Mouse (Mus musculus): ENCODE data around the gene Gm45062.

Gene Gm45062

GRCm38 (mm10) chr6:8416802-8417569 is 157.7 kb downstream of the Gm45062 start:
- DNase-seq (ENCODE audit: low spot score in 2 of 2): peak in 1 of 2 experiments; percentile 29

DNA sequence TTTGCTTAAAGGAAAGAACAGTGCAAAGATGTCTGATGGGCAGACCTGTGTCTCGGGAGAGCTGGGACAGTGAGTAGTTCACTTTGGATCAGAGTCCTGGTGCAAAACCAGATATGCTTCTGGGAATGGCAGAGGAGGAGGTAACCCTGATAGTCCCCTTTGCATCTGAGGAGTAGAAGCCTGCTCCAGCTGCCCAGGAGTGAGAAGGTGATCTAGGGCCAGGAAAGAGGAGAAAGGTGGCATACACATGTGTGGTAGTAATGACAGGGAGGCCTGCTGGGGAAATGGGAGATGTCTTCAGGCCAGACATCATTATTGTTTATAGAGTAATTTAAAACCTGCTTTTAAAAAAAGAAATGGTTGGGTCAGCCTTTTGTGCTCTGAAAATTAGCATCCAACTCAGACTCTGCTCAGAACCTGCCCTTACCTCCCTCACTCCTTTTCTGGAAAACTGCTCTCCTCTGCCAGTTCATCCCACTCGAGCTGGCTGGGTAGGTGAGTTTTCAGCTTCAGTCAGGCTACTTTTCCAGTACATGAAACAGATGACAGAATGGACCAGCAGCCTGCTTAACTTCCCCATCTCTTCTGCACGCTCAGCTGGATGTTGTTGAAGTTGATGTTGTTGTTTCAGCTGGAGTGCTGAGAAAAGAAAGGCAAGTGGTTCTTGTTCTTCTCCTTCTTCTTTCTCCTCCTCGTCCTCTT is 160.4 kb downstream of the Gm45062 start:
- DNase-seq (ENCODE audit: low spot score in 2 of 2): peak in 1 of 2 experiments; percentile 51

GRCm38 (mm10) chr6:8420187-8420503 is 160.9 kb downstream of the Gm45062 start:
- no peak for DNase-seq (ENCODE audit: low spot score in 2 of 2)

DNA sequence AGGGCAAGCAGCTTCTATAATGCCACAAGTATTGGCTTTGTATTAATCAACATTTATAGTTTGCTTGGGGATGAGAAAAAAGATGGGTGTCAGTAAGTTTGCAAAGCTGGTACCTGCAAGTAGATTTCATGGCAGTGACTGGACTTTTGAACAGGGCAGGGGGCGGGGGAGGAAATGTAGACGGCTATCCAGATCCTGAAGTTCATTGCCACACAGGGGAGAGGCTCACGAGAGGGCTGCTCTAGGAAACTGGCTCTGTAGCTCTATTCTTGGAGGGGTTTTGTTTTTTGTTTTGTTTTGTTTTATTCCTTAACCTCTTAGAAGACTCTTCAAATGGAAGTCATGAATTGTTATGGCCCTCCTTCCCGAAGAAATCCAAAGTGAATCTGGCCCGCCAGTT is 162.2 kb downstream of the Gm45062 start:
- peak in 1 of 2 experiments; percentile 38 for DNase-seq (ENCODE audit: low spot score in 2 of 2)

- DNase-seq (ENCODE audit: low spot score in 2 of 2): peak in 1 of 2 experiments; percentile 54
These were observed 162.8 kb downstream of the Gm45062 start for GRCm38 (mm10) chr6:8421959-8422581.

- DNase-seq (ENCODE audit: low spot score in 2 of 2): peak in 1 of 2 experiments; percentile 49
These were observed 163.9 kb downstream of the Gm45062 start for GRCm38 (mm10) chr6:8423142-8423541.

DNA sequence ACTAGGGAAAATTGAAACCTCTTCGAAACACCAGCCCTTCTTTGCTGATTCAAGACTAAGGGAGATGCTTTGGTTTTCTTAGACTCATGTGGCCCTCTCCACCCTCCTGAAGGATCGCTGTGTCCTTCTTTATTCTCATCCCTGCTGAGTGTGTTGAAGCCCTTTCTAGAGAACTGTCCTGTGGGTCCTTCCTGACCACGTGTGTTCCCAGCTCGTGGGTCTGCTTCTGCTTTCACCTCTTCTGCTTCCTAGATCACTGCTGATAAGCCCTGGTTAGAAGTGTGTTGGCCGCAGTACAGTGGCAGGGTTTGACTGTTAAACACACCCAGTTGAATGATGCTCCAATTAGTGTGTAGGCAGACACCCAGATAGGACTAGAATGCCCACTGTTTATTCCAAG is 168.4 kb downstream of the Gm45062 start:
- peak in 1 of 2 experiments; percentile 17 for DNase-seq (ENCODE audit: low spot score in 2 of 2)

GRCm38 (mm10) chr6:8430610-8431234 is 171.5 kb downstream of the Gm45062 start:
- DNase-seq (ENCODE audit: low spot score in 2 of 2): peak in 1 of 2 experiments; percentile 22

DNA sequence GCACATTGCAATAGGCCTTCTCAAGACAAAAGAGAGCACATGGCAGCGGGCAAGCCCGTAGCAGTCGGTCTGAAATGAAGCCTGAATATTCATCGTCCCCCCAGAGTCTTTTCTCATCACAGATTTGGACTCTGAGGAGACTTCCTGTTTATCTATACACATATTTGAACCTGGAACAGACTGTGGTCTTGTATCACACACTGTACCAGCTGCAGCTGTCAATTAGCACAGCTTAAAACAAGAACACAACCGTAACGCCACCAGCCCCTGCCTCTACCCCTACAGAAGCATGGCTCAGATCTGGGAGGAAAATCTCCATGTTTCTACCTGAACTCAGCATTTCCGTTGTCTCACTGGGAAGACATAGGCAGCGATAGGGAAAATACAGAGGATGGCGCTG is 173.9 kb downstream of the Gm45062 start:
- DNase-seq (ENCODE audit: low spot score in 2 of 2): no peak

DNA sequence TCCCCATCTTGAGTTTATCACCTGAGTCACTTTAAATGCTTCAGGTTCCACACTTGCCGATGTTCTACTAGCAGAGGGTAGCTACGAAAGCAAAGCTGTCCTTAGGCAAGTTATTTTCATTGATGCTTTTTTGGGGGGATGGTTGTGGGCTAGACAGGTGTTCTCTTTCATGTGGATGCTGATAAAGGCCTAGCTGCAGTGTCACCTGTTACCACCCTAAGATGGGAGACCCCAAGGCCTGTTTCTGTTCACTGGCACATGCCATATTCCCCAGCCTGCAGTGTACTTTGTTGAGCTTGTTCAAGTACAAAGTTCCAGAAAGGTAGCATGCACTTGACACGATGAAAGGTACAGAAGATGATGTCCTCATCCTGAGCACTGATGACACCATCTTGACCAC is 178.7 kb downstream of the Gm45062 start:
- no peak for DNase-seq (ENCODE audit: low spot score in 2 of 2)

- DNase-seq (ENCODE audit: low spot score in 2 of 2): no peak
These were observed 182.6 kb downstream of the Gm45062 start for GRCm38 (mm10) chr6:8441814-8442213.

DNA sequence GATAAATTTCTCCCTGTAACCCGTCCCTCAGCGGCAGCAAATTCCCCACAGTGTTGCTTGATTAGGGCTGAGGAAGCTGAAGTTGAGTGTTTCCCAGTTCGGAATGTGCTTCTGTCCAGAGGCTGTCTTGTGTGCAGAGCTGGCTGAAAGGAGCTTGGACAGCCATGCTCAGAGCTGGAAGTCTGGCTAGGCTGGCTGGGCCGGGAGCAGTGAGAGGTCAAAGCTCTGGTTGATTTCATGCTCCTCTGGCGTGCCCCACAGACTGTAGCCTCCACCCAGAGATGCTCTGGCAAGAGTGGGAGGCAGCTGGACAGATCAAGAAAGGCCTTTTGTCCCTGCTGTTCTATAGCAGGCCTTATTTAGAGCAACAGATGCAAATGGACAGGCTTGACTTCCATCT is 187.5 kb downstream of the Gm45062 start:
- DNase-seq (ENCODE audit: low spot score in 2 of 2): no peak

- DNase-seq (ENCODE audit: low spot score in 2 of 2): no peak
These were observed 196.3 kb downstream of the Gm45062 start for GRCm38 (mm10) chr6:8455599-8455998.

DNA sequence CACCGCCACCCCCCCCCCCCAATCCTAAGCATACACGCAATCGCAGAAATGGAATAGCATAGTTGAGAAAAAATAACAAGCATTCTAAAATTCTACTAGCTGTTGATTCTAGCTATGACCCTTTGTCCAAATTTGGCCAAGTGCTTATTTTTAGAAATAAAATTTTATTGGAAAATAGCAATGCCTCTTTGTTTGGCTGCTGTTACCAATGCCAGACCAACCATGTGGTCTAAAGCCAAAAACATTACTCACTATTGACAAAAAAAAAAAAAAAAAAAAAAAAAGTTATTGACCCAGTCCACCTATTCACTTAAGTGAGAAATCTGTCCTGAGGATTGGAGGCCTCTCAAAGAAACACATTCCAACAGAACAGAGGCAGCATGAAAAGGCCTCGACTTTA is 199.3 kb downstream of the Gm45062 start:
- DNase-seq (ENCODE audit: low spot score in 2 of 2): no peak

- DNase-seq (ENCODE audit: low spot score in 2 of 2): no peak
These were observed 203.2 kb downstream of the Gm45062 start for GRCm38 (mm10) chr6:8462447-8462846.

DNA sequence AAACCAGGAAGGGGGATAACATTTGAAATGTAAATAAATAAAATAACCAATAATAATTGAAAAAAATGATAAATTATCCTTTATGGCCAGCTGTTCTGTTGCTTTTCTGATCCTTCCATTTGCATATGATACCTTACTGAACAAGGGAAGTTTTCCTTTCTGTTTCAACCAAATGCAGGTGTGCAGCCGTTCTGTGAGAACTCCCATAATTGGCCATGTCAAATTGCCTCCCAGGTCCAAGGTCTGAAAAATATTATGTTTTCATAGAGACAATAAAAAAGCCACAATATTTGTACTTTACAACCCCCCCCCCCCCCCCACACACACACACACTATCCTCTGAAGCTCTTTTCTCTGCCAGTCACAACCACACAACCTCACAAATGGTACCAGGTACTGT is 206.1 kb downstream of the Gm45062 start:
- DNase-seq (ENCODE audit: low spot score in 2 of 2): no peak

DNA sequence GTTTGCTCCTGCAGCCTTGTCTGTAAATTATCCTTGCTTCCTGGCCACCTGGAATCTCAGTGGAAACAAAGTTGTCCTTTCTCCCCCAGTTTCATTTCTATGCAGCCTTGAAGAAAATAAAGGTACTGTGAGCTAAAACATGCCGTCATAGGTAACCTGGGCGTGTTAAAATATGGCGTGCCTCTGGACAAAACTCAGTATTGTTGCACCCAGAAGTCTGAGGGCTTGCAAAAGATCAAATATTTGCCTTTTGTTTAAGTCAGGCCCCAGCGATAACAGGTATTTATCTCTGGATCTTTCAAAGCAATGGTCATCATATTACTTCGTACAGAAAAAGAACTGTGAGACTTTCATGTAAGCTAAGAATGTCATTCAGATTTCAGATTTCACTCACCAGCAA is 206.7 kb downstream of the Gm45062 start:
- no peak for DNase-seq (ENCODE audit: low spot score in 2 of 2)

- no peak for DNase-seq (ENCODE audit: low spot score in 2 of 2)
These were observed 208.6 kb downstream of the Gm45062 start for GRCm38 (mm10) chr6:8467667-8468337.

DNA sequence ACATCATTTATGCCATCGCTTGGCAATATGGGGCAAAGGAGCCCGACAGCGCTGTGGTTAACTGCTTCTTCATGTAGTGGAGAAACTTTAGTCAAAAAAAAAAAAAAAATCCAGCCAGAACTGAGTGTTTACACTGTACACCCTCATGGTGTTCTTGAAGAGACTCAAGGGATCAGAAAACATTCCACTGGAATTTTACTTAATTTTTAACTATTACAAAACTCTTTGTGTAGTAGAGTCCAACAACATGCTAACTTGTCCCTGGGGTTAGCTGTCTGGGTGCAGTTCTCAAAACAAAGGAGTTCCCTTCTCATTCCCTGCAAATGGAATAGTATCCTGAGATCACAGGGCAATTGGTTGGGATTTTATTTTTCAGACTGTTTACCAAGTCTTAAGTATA is 210.7 kb downstream of the Gm45062 start:
- no peak for DNase-seq (ENCODE audit: low spot score in 2 of 2)

DNA sequence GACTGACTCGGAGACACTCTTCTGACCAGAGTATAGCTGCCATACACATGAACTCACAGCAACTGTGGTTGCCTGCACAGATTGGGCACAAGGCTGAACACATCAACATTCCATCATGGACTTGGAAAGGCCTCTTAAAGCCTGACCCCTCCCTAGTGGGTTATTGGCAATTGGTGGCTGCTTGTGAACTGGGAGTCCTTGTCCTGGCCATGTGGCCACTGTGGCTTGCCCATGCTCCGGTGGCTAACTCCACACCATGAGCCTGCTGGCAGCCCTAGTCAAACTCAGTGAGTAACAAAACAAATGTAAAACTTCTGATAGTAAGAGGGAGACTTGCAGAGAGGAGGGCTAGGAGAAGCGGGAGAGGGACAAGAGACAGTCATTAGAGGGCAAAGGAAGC is 212.9 kb downstream of the Gm45062 start:
- DNase-seq (ENCODE audit: low spot score in 2 of 2): no peak

- DNase-seq (ENCODE audit: low spot score in 2 of 2): no peak
These were observed 213.7 kb downstream of the Gm45062 start for GRCm38 (mm10) chr6:8472915-8473314.

DNA sequence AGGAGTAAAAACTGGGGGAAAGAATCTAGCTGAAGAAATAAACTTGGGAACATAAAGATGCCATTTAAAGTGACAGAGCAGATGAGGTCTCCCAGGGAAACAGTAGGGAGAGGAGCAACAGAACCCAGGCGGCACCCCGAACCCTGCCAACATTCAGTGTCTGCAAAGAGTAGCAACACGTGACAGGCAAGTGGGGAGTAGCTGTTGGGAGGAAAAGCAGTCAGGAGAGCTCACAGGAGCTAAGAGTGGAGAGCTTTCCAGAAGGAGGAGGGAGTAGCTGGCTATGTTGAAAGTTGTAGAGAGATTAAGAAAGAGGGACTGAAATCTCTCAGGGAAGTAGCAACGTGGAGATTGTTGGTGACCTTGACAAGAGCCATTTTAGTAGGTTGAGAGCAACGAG is 214.2 kb downstream of the Gm45062 start:
- no peak for DNase-seq (ENCODE audit: low spot score in 2 of 2)

All from spleen, postnatal 4 days (tissue).